Mouse (Mus musculus) neural tube, embryonic 14.5 days (tissue): ENCODE measurements around the gene Wbp2. TPM values are rescaled to one million over a fixed set of nuclear protein-coding genes. Genes with fewer than 3 reads are reported as not detected.

Experiments
- ATAC-seq: fragments of 200-750 bp; cut with Nextera tagmentation; 2 replicates; pipeline ENCODE4 v1.8.0; 2017; ENCODE audit warnings: low read depth, mild to moderate bottlenecking, moderate TSS enrichment, moderate library complexity
- H3K27ac ChIP-seq: fragments of 300-500 bp; sonication (generic); 2 replicates; pipeline ENCODE4 v1.5.1; 2014; ENCODE audit warnings: low read depth, mild to moderate bottlenecking, control low read depth, low read length, moderate library complexity, mixed read lengths
- H3K27me3 ChIP-seq: fragments of 300-500 bp; sonication (generic); 2 replicates; pipeline ENCODE4 v1.6.1; 2014; ENCODE audit warnings: low read length; ENCODE audit not compliant: control insufficient read depth, insufficient read depth
- H3K36me3 ChIP-seq: fragments of 300-500 bp; sonication (generic); 2 replicates; pipeline ENCODE4 v1.6.1; 2014; ENCODE audit warnings: low read length, mixed read lengths; ENCODE audit not compliant: control insufficient read depth, insufficient read depth
- H3K4me1 ChIP-seq: fragments of 300-500 bp; sonication (generic); 2 replicates; pipeline ENCODE4 v1.6.1; 2014; ENCODE audit warnings: low read length; ENCODE audit not compliant: control insufficient read depth, insufficient read depth
- H3K4me2 ChIP-seq: fragments of 300-500 bp; sonication (generic); 2 replicates; pipeline ENCODE4 v1.6.1; 2014; ENCODE audit warnings: mild to moderate bottlenecking, low read depth, low read length, control low read depth
- H3K4me3 ChIP-seq: fragments of 300-500 bp; sonication (generic); 2 replicates; pipeline ENCODE4 v1.5.1; 2014; ENCODE audit warnings: low read depth, low read length, control low read depth, mixed read lengths
- H3K9ac ChIP-seq: fragments of 300-500 bp; sonication (generic); replicated peaks from 2 replicates; pipeline ENCODE4 v1.6.1; 2014; ENCODE audit warnings: low read depth, mild to moderate bottlenecking, control low read depth, low read length, mixed read lengths
- H3K9me3 ChIP-seq: fragments of 300-500 bp; sonication (generic); 2 replicates; pipeline ENCODE4 v1.6.1; 2016; ENCODE audit warnings: low read length; ENCODE audit not compliant: control insufficient read depth
- WGBS: fragments of 180-500 bp; shearing (Covaris S2); extraction: QIAGEN DNeasy Blood & Tissue Kit; methylation state at CpG from one replicate; pipeline ENCODE4 v1.1.7; 2014; 5-methylcytosine and 5-hydroxymethylcytosine counted together
- polyA plus RNA-seq: library from polyadenylated mRNA; unstranded; fragments of >200 nt; fragmentation: Nextera tagmentation; extraction: Ambion mirVana; gene quantifications from 2 replicates; pipeline ENCODE4 v1.2.1, GENCODE M21; 2014

The Wbp2 gene
- polyA plus RNA-seq, 1 experiment from 2014 or later = 177 TPM

GRCm38 (mm10) chr11:116036671-116037070 lies 50.1 kb downstream of the Wbp2 start:
- WGBS = 80% methylated on average over 3 of the region's 3 CpGs
- Histone ChIP-seq H3K4me3 (no peak overlapping the region), H3K36me3 (peaks cover 8% of the 10 kb centered on the region; the same call in 1 of the 2 replicates), H3K27ac (no peak overlapping the region), H3K27me3 (no peaks in the 10 kb centered on the region), H3K9ac (no peak overlapping the region), H3K4me2 (no peak overlapping the region), H3K9me3 (no peaks in the 10 kb centered on the region), H3K4me1 (peaks cover 1% of the 10 kb centered on the region)
- ATAC-seq = no peak

GRCm38 (mm10) chr11:116034584-116034983 lies 52.2 kb downstream of the Wbp2 start:
- Histone ChIP-seq H3K9ac (no peak overlapping the region), H3K9me3 (no peaks in the 10 kb centered on the region), H3K4me3 (no peak overlapping the region), H3K4me1 (peaks cover 8% of the 10 kb centered on the region), H3K27ac (no peak overlapping the region), H3K36me3 (0 out of 2 replicates have a peak, but pooled peaks cover 3% of the 10 kb centered on the region), H3K4me2 (no peak overlapping the region), H3K27me3 (no peaks in the 10 kb centered on the region)
- ATAC-seq = no peak
- 93% methylated on average over 6 of the region's 6 CpGs for WGBS

DNA sequence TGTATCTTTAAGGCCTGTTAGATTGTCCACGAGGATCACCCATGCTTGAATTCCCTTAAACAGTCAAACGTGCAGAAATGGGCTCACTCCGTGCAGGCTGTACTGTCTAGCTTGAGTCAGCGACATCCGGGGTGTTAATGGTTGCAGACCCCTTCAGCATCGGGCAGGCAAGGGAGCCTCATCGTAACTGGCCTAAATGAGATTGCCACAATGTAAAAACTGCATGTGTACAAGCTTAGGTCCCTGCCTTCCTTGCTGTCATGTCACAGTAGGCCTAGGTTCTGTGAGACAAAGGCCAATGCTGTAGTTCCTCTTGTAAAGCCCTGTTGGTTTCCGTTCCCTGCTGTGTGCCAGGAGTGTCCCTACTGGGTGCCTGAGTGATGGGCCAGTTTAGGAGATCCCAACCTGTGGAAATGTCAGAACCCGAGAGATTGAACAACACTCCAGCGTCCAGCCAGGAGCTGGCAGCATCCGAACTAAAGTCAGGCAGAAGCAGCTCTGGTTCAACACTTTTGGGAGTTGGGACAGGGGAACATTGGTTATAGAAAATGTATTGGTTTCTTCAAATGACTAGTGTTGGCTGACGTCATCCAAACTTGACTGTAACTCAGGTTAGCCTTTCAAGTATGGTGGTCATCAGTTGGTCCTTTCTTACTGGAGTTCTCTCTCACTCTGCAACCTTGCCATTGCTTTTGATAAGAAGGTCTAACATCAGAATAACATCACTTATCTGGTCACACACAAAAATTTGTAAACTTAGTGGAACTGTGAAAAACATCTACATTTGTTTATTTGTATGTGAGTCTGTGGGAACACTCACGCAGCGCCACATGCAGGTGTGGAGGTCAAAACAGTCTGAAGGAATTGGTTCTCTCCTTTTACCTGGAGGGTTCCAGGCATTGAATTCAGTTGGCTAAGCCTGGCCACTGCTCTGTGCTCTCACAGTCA lies 55.6 kb downstream of the Wbp2 start:
- Histone ChIP-seq H3K4me3 (peak overlapping the region; percentile 64), H3K36me3 (no peaks in the 10 kb centered on the region), H3K9me3 (no peaks in the 10 kb centered on the region), H3K27ac (peak overlapping the region; percentile 100), H3K4me2 (peak overlapping the region; percentile 91), H3K27me3 (no peaks in the 10 kb centered on the region), H3K4me1 (peaks cover 8% of the 10 kb centered on the region), H3K9ac (peak overlapping the region; percentile 95)
- ATAC-seq = peak; percentile 12; the same call in 1 of the 2 replicates
- 24% methylated on average over 14 of the region's 14 CpGs for WGBS

GRCm38 (mm10) chr11:116030088-116030897 lies 56.5 kb downstream of the Wbp2 start, which contains the start of gene Unk:
Unk (plus strand) TSS chr11:116030322.
- no peaks in the 10 kb centered on the region for H3K9me3 ChIP-seq
- peak within 1 kb of the TSS; percentile 95 for H3K9ac ChIP-seq
- peak; percentile 94 for ATAC-seq
- under 1% methylated on average over 46 of the region's 67 CpGs for WGBS
- peak within 1 kb of the TSS; percentile 100 for H3K27ac ChIP-seq
- H3K4me2 ChIP-seq = peak within 1 kb of the TSS; percentile 91
- H3K4me1 ChIP-seq = peaks cover 8% of the 10 kb centered on the region
- H3K27me3 ChIP-seq = no peaks in the 10 kb centered on the region
- H3K4me3 ChIP-seq = peak within 1 kb of the TSS; percentile 64
- no peaks in the 10 kb centered on the region for H3K36me3 ChIP-seq

GRCm38 (mm10) chr11:116029086-116029865 lies 57.5 kb downstream of the Wbp2 start:
- Histone ChIP-seq H3K27me3 (no peaks in the 10 kb centered on the region), H3K4me3 (peak overlapping the region; percentile 64), H3K9me3 (no peaks in the 10 kb centered on the region), H3K4me1 (peaks cover 8% of the 10 kb centered on the region), H3K9ac (peak overlapping the region; percentile 49; the same call in 1 of the 2 replicates), H3K27ac (peak overlapping the region; percentile 100; the same call in 1 of the 2 replicates), H3K36me3 (no peaks in the 10 kb centered on the region), H3K4me2 (peak overlapping the region; percentile 64)
- WGBS = 91% methylated on average over 6 of the region's 6 CpGs
- ATAC-seq = 0 out of 2 replicates have a peak, but pooled peaks have one; percentile 1

Other genes starting within 250 kb of the Wbp2 start
- 0.28 and 0.35 TPM in 2 replicates for gene Myo15b, start 228.6 kb downstream of the Wbp2 start, polyA plus RNA-seq
- gene Smim5, start 187.0 kb downstream of the Wbp2 start, polyA plus RNA-seq = 1.6 and 1.8 TPM in 2 replicates
- 0.43 and 0.64 TPM in 2 replicates for gene Smim6, start 175.0 kb downstream of the Wbp2 start, polyA plus RNA-seq
- gene Sap30bp, start 153.7 kb downstream of the Wbp2 start, polyA plus RNA-seq = 40.1 and 45.5 TPM in 2 replicates
- gene Recql5, start 153.5 kb downstream of the Wbp2 start, polyA plus RNA-seq = 15.3 and 19.9 TPM in 2 replicates
- gene Itgb4, start 112.3 kb downstream of the Wbp2 start, polyA plus RNA-seq = 1.6 and 2.3 TPM in 2 replicates
- gene Galk1, start 74.3 kb downstream of the Wbp2 start, polyA plus RNA-seq = 45.0 and 53.6 TPM in 2 replicates
- gene H3f3b, start 59.0 kb downstream of the Wbp2 start, polyA plus RNA-seq = 1,887 and 2,049 TPM in 2 replicates
- gene Unk, start 56.7 kb downstream of the Wbp2 start, polyA plus RNA-seq = 29.1 and 29.5 TPM in 2 replicates
- gene Unc13d, start 9.0 kb downstream of the Wbp2 start, polyA plus RNA-seq = 0.88 and 0.98 TPM in 2 replicates
- 3.5 and 4.0 TPM in 2 replicates for gene Trim47, start 40.2 kb upstream of the Wbp2 start, polyA plus RNA-seq
- gene Trim65, start 44.1 kb upstream of the Wbp2 start, polyA plus RNA-seq = 3.1 TPM in 2 replicates
- 81.5 and 91.0 TPM in 2 replicates for gene Mrpl38, start 51.9 kb upstream of the Wbp2 start, polyA plus RNA-seq
- gene Fbf1, start 81.2 kb upstream of the Wbp2 start, polyA plus RNA-seq = 42.2 and 42.9 TPM in 2 replicates
- gene Ten1, start 111.9 kb upstream of the Wbp2 start, polyA plus RNA-seq = 82.0 and 96.1 TPM in 2 replicates
- gene Acox1, start 112.0 kb upstream of the Wbp2 start, polyA plus RNA-seq = 65.6 and 78.5 TPM in 2 replicates
- 0.53 and 0.62 TPM in 2 replicates for gene Evpl, start 151.1 kb upstream of the Wbp2 start, polyA plus RNA-seq
- gene Srp68, start 187.2 kb upstream of the Wbp2 start, polyA plus RNA-seq = 52.0 and 57.2 TPM in 2 replicates
- 0.22 and 0.46 TPM in 2 replicates for gene Galr2, start 193.9 kb upstream of the Wbp2 start, polyA plus RNA-seq
- gene Exoc7, start 220.2 kb upstream of the Wbp2 start, polyA plus RNA-seq = 112 and 129 TPM in 2 replicates
- gene Foxj1, start 248.4 kb upstream of the Wbp2 start, polyA plus RNA-seq = 5.0 and 7.3 TPM in 2 replicates